Mouse (Mus musculus) MEL (cell line): ENCODE measurements around the gene Fkbp4.

ENCODE experiments used
- CTCF ChIP-seq, 3 experiments: IDR thresholded peaks in 2 of 3; conservative IDR thresholded peaks in 1 of 3; 2 replicates each; pipeline ENCODE4 v1.5.1; 2011 to 2012; ENCODE audit warnings: low read length in 3 of 3, low read depth in 2 of 3, mild to moderate bottlenecking in 2 of 3, improper control_type of control experiment in 1 of 3, inconsistent platforms in 1 of 3, mixed read lengths in 1 of 3, moderate library complexity in 1 of 3; ENCODE audit not compliant: control insufficient read depth in 1 of 3, insufficient read depth in 1 of 3, poor library complexity in 1 of 3, severe bottlenecking in 1 of 3
- EP300 ChIP-seq, 2 experiments: IDR thresholded peaks; 2 replicates each; pipeline ENCODE4 v1.6.1; 2011; ENCODE audit warnings: improper control_type of control experiment in 2 of 2, low read length in 2 of 2, low read depth in 1 of 2, mild to moderate bottlenecking in 1 of 2
- ETS1 ChIP-seq: IDR thresholded peaks from 2 replicates; pipeline ENCODE4 v1.6.1; 2012; ENCODE audit warnings: low read depth, mild to moderate bottlenecking, inconsistent platforms, low read length, improper control_type of control experiment, moderate library complexity
- GABPA ChIP-seq: IDR thresholded peaks from 2 replicates; pipeline ENCODE4 v1.6.1; 2012; ENCODE audit warnings: low read depth, mild to moderate bottlenecking, inconsistent platforms, low read length, improper control_type of control experiment, moderate library complexity
- GATA1 ChIP-seq: IDR thresholded peaks from 2 replicates; pipeline ENCODE4 v1.6.1; 2011; ENCODE audit warnings: low read depth, low read length, improper control_type of control experiment
- KAT2A ChIP-seq: conservative IDR thresholded peaks from 2 replicates; pipeline ENCODE4 v1.6.1; 2012; ENCODE audit warnings: low read depth, low read length, improper control_type of control experiment, inconsistent platforms
- POLR2A ChIP-seq, 2 experiments: IDR thresholded peaks; 2 replicates each; pipeline ENCODE4 v1.6.1; 2011 to 2012; ENCODE audit warnings: low read length in 2 of 2, mild to moderate bottlenecking in 2 of 2, control low read depth in 1 of 2, improper control_type of control experiment in 1 of 2, low read depth in 1 of 2, moderate library complexity in 1 of 2; ENCODE audit not compliant: control insufficient read depth in 1 of 2, insufficient read depth in 1 of 2, poor library complexity in 1 of 2
- RCOR1 ChIP-seq: IDR thresholded peaks from 2 replicates; pipeline ENCODE4 v1.6.1; 2012; ENCODE audit warnings: low read depth, mild to moderate bottlenecking, inconsistent platforms, low read length, improper control_type of control experiment
- TAL1 ChIP-seq: IDR thresholded peaks from 2 replicates; pipeline ENCODE4 v1.6.1; 2012; ENCODE audit warnings: mild to moderate bottlenecking, inconsistent platforms, low read length, moderate library complexity, mixed read lengths
- ZC3H11A ChIP-seq: IDR thresholded peaks from 2 replicates; pipeline ENCODE4 v1.6.1; 2012; ENCODE audit warnings: low read depth, mild to moderate bottlenecking, inconsistent platforms, low read length, improper control_type of control experiment

- TF ChIP-seq TAL1: no peak
- TF ChIP-seq ZC3H11A: no peak
- TF ChIP-seq POLR2A (IDR thresholded peaks at IDR 0.05; ENCODE audit: control insufficient read depth in 1 of 2, insufficient read depth in 1 of 2, low read depth in 1 of 2, low read length in 2 of 2, poor library complexity in 1 of 2): no peak
- no peak for TF ChIP-seq RCOR1
- no peak for TF ChIP-seq EP300 (IDR thresholded peaks at IDR 0.05; ENCODE audit: low read depth in 1 of 2, low read length in 2 of 2)
- no peak for TF ChIP-seq CTCF (IDR thresholded peaks at IDR 0.05 in 2 of 3, conservative IDR thresholded peaks at IDR 0.05 in 1 of 3; ENCODE audit: control insufficient read depth in 1 of 3, insufficient read depth in 1 of 3, low read depth in 2 of 3, low read length in 3 of 3, poor library complexity in 1 of 3, severe bottlenecking in 1 of 3)
- TF ChIP-seq GABPA: no peak
- no peak for TF ChIP-seq KAT2A
- TF ChIP-seq ETS1: no peak
- TF ChIP-seq GATA1: no peak
These were observed 38.9 kb downstream of the Fkbp4 start for GRCm38 (mm10) chr6:128399421-128400185.
